Mouse (Mus musculus) heart, postnatal 0 days (tissue): Measurements from ENCODE around the gene Amn1.

ENCODE experiments used
- CTCF ChIP-seq: IDR thresholded peaks from 2 replicates; pipeline ENCODE4 v1.5.1; 2016; ENCODE audit warnings: antibody characterized with exemption, control low read depth, low read depth
- EP300 ChIP-seq: IDR thresholded peaks from 2 replicates; pipeline ENCODE4 v1.6.1; 2016; ENCODE audit warnings: antibody characterized with exemption, low read depth

DNA sequence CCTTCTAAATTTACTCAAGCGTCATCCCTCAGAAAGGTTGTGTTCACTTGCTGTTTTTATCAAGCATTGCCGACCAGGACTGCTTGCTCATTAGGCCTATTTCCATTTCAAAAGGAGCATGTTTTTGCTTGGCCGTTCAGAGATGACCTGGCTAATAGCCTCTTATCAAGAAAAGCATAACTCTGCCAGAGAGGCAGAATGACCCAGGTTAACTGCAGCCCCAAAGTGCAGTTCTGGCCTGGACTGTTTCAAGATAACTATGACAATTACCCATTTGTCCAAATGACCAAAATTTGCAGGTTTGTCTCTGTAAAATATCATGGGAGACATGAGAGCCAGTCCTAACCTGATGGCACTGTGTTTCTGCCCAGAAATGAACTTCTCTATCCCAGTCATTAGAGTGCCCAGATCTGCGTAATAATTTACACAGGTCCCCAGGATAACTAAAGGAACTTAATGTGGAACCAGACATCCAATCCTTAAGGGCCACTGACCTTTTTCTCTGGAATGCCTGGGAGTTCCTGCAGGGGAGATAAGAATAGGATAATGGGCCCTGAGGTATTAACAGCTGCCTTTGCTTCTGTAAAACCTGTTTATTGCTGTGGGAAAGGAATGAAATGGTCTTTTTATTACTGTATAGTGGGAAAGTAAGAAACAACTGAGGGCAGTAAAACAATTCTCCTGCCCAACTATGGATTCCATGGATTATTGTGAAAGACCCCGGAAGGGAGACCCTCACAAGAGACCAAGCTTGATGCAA lies 53.9 kb downstream of the Amn1 start:
- TF ChIP-seq CTCF = no peak
- TF ChIP-seq EP300 = no peak
